ENCODE assay signal across 9 mouse cellular contexts in the genomic region with DNA sequence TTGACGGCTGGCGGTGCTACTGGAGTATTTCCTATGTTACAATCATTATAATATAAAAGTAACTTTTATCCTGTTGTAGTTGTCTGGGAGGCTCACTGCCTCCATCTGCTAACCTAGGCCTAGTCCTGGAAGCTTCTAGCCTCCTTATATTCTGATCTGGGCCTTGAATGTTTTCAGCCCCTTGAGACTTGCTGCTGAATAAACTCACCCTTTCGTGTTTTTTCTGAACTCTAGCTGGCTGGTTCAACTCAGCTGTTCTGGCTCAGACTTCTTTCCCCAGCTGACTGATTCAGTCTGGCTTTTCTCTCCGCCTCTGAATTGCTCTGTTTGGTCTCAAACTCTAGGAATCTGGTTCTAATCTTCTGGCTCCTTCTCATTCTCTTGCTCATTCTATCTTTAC. TPM values are rescaled to one million over a fixed set of nuclear protein-coding genes. Genes with fewer than 3 reads are reported as not detected.
DNase-seq lines count a peak whose midpoint lies in the region; ATAC-seq and TF ChIP-seq lines count a peak whose summit lies in the region.
"Had no signal": no experiment of that assay in that cellular context is flagged by ENCODE, and none has a peak within 500 bp of the region (broad histone marks: within the 10 kb centered on the region; RNA-seq: fewer than 3 reads in every experiment).

No protein-coding gene starts in this region.

- H3K36me3 ChIP-seq in lung, embryonic 16.5 days (ENCODE audit: control insufficient read depth, insufficient read depth, low read length): peaks cover 14% of the 10 kb centered on the region
- H3K36me3 ChIP-seq in limb, embryonic 11.5 days (ENCODE audit: control insufficient read depth, insufficient read depth, low read length): peaks cover 4% of the 10 kb centered on the region; the same call in 1 of the 2 replicates
- H3K36me3 ChIP-seq in stomach, embryonic 14.5 days (ENCODE audit: control insufficient read depth, insufficient read depth, low read length): peaks cover 21% of the 10 kb centered on the region

- no peak for DNase-seq in lung, postnatal 10 days
- DNase-seq in limb, embryonic 11.5 days (ENCODE audit: low spot score): no peak
- DNase-seq in MN1 (ENCODE audit: low spot score): no peak
- no peak for DNase-seq in spleen, postnatal 36 days (ENCODE audit: low spot score in 2 of 2)
- DNase-seq: kidney, postnatal 14 days had no signal

- ATAC-seq in lung, embryonic 16.5 days (ENCODE audit: low read depth): no peak
- no peak for ATAC-seq in limb, embryonic 11.5 days (ENCODE audit: insufficient number of reproducible peaks, low FRiP score, low TSS enrichment, low read depth)
- ATAC-seq in stomach, embryonic 14.5 days (ENCODE audit: insufficient number of reproducible peaks, insufficient read depth, low FRiP score, low read depth): no peak
- ATAC-seq in frontal cortex, adult (ENCODE audit: low TSS enrichment): no peak

- TF ChIP-seq POLR2A in embryonic fibroblast, embryonic 13.5 days (IDR thresholded peaks at IDR 0.05; ENCODE audit: low read depth, low read length): no peak

- no peaks in the 10 kb centered on the region for H3K27me3 ChIP-seq in lung, embryonic 16.5 days (ENCODE audit: control insufficient read depth, insufficient read depth, low read depth, low read length)
- no peaks in the 10 kb centered on the region for H3K27me3 ChIP-seq in limb, embryonic 11.5 days (ENCODE audit: control insufficient read depth, insufficient read depth, low read length)
- H3K27me3 ChIP-seq in stomach, embryonic 14.5 days (ENCODE audit: control insufficient read depth, insufficient read depth, low read length): no peaks in the 10 kb centered on the region

- H3K4me3 ChIP-seq in lung, embryonic 16.5 days (ENCODE audit: low read length): peak overlapping the region; percentile 56
- H3K4me3 ChIP-seq in embryonic fibroblast, embryonic 13.5 days (ENCODE audit: insufficient read depth, low read length): peak overlapping the region; percentile 89
- H3K4me3 ChIP-seq in limb, embryonic 11.5 days (ENCODE audit: low read depth, low read length): peak overlapping the region; percentile 60
- peak overlapping the region; percentile 61 for H3K4me3 ChIP-seq in stomach, embryonic 14.5 days (ENCODE audit: low read depth, low read length)

- TF ChIP-seq CTCF in embryonic fibroblast, embryonic 13.5 days (IDR thresholded peaks at IDR 0.05; ENCODE audit: borderline replicate concordance, insufficient read depth, low read length): no peak

- peak overlapping the region; percentile 64 for H3K9ac ChIP-seq in lung, embryonic 16.5 days (ENCODE audit: low read length)
- H3K9ac ChIP-seq in limb, embryonic 11.5 days (ENCODE audit: low read length): peak overlapping the region; percentile 68
- H3K9ac ChIP-seq in stomach, embryonic 14.5 days (replicated peaks; ENCODE audit: low read depth, low read length): no peak overlapping the region

- H3K27ac ChIP-seq in lung, embryonic 16.5 days (ENCODE audit: low read length): no peak overlapping the region
- peak overlapping the region; percentile 47; the same call in 1 of the 2 replicates for H3K27ac ChIP-seq in embryonic fibroblast, embryonic 13.5 days (ENCODE audit: insufficient read depth, low read length)
- H3K27ac ChIP-seq in limb, embryonic 11.5 days (replicated peaks; ENCODE audit: low read depth, low read length): no peak overlapping the region
- H3K27ac ChIP-seq in stomach, embryonic 14.5 days (ENCODE audit: low read length): peak overlapping the region; percentile 73

- H3K9me3 ChIP-seq in lung, embryonic 16.5 days (ENCODE audit: control insufficient read depth, low read length): no peaks in the 10 kb centered on the region
- H3K9me3 ChIP-seq in limb, embryonic 11.5 days (ENCODE audit: control insufficient read depth, low read length): no peaks in the 10 kb centered on the region
- H3K9me3 ChIP-seq in stomach, embryonic 14.5 days (ENCODE audit: control insufficient read depth, low read depth, low read length): no peaks in the 10 kb centered on the region

- peak overlapping the region; percentile 56 for H3K4me2 ChIP-seq in lung, embryonic 16.5 days (ENCODE audit: low read depth, low read length)
- H3K4me2 ChIP-seq in limb, embryonic 11.5 days (ENCODE audit: low read depth, severe bottlenecking): peak overlapping the region; percentile 57
- peak overlapping the region; percentile 60 for H3K4me2 ChIP-seq in stomach, embryonic 14.5 days (replicated peaks; ENCODE audit: low read depth, low read length)

- H3K4me1 ChIP-seq in lung, embryonic 16.5 days (replicated peaks; ENCODE audit: control insufficient read depth, insufficient read depth, low read length): peaks cover 9% of the 10 kb centered on the region
- H3K4me1 ChIP-seq in embryonic fibroblast, embryonic 13.5 days (ENCODE audit: control insufficient read depth, insufficient read depth, low read length): no peaks in the 10 kb centered on the region
- no peaks in the 10 kb centered on the region for H3K4me1 ChIP-seq in limb, embryonic 11.5 days (ENCODE audit: control insufficient read depth, insufficient read depth, low read length)
- H3K4me1 ChIP-seq in stomach, embryonic 14.5 days (ENCODE audit: control insufficient read depth, insufficient read depth, low read length): peaks cover 5% of the 10 kb centered on the region; the same call in 1 of the 2 replicates

- WGBS in lung, embryonic 16.5 days: 58% methylated on average over 4 of the region's 4 CpGs
- 82% methylated on average over 4 of the region's 4 CpGs for WGBS in limb, embryonic 11.5 days
- 71% methylated on average over 4 of the region's 4 CpGs for WGBS in stomach, embryonic 14.5 days

RNA-seq across cellular contexts. Expression of a gene that starts 0.9 kb away (rescaled TPM):
- 25.9 and 27.4 TPM in 2 replicates for polyA plus RNA-seq in lung, embryonic 16.5 days (2015; fragmentation: Nextera tagmentation; extraction: Ambion mirVana)
- 24.9 and 28.0 TPM in 2 replicates for polyA plus RNA-seq in embryonic fibroblast, embryonic 13.5 days (2011; ENCODE audit: insufficient read length, low read depth, missing spikeins)
- 37.1 and 37.4 TPM in 2 replicates for polyA plus RNA-seq in limb, embryonic 11.5 days (2014; fragmentation: Nextera tagmentation; extraction: Ambion mirVana)
- polyA plus RNA-seq in stomach, embryonic 14.5 days (2014; fragmentation: Nextera tagmentation; extraction: Ambion mirVana): 24.3 and 29.2 TPM in 2 replicates

RNA-seq across cellular contexts. Expression of a gene that starts 47.2 kb away (rescaled TPM):
- polyA plus RNA-seq in lung, embryonic 16.5 days (2015; fragmentation: Nextera tagmentation; extraction: Ambion mirVana): 0.03 and 0.10 TPM in 2 replicates
- polyA plus RNA-seq in embryonic fibroblast, embryonic 13.5 days (2011; ENCODE audit: insufficient read length, low read depth, missing spikeins): 0.11 TPM in 1 of 2 replicates, not detected in the other
- not detected in 2 replicates for polyA plus RNA-seq in limb, embryonic 11.5 days (2014; fragmentation: Nextera tagmentation; extraction: Ambion mirVana)
- polyA plus RNA-seq in stomach, embryonic 14.5 days (2014; fragmentation: Nextera tagmentation; extraction: Ambion mirVana): 0.10 and 0.13 TPM in 2 replicates

Comparison
In these comparisons a context has a peak if more than half of its experiments do, and no peak if none do; other contexts are left out.
1. H3K27ac ChIP-seq: peak in embryonic fibroblast, embryonic 13.5 days (single experiment) and stomach, embryonic 14.5 days (single experiment); none in lung, embryonic 16.5 days (single experiment) and limb, embryonic 11.5 days (single experiment).
2. Peak in every context shown above with its lines, with median percentiles within 50 percentile points of each other: H3K4me2 ChIP-seq and H3K4me3 ChIP-seq.